Mouse (Mus musculus): ENCODE results near the gene Slc25a13. TPM values are rescaled to one million over a fixed set of nuclear protein-coding genes. Genes with fewer than 3 reads are reported as not detected.

The Slc25a13 gene
- total and polyA plus RNA-seq, 3 experiments, result 45.5 to 146 (median 121) TPM

- H3K4me3 ChIP-seq, result peak overlapping the region; percentile 77
- peaks cover 1% of the 10 kb centered on the region; the same call in 1 of the 2 replicates for H3K27me3 ChIP-seq (ENCODE audit: control insufficient read depth, insufficient read depth, low read length)
- H3K36me3 ChIP-seq (ENCODE audit: control insufficient read depth, insufficient read depth, low read length), result no peaks in the 10 kb centered on the region
- H3K79me2 ChIP-seq (replicated peaks; ENCODE audit: control insufficient read depth, insufficient read depth, low read length), result no peaks in the 10 kb centered on the region
- intact Hi-C loops (cut with DNase I), result loop anchor here (1.0 kb wide), 2 partner anchors 879 to 909 kb away; no protein-coding TSS in a partner anchor
- TF ChIP-seq CTCF (IDR thresholded peaks at IDR 0.05) (peak; percentile 97; the same call in 1 of the 2 replicates), EP300 (IDR thresholded peaks at IDR 0.05; ENCODE audit: insufficient read depth, low read depth, low read length) (peak; percentile 71; the same call in 1 of the 2 replicates), POLR2A (IDR thresholded peaks at IDR 0.05; ENCODE audit: insufficient read depth, low read depth, low read length) (no peak)
- 5% methylated on average over 42 of the region's 42 CpGs for WGBS
- DNase-seq, result peak; percentile 71 to 78
- H3K4me1 ChIP-seq (ENCODE audit: control insufficient read depth, insufficient read depth, low read length), result peaks cover 1% of the 10 kb centered on the region; the same call in 1 of the 2 replicates
- H3K27ac ChIP-seq, result no peak overlapping the region
- peak overlapping the region; percentile 59 for H3K9ac ChIP-seq (ENCODE audit: low read depth, low read length)
These were observed 211.1 kb downstream of the Slc25a13 start for GRCm38 (mm10) chr6:6005762-6006431.

GRCm38 (mm10) chr6:6004756-6005485 lies 212.1 kb downstream of the Slc25a13 start:
- TF ChIP-seq POLR2A (IDR thresholded peaks at IDR 0.05; ENCODE audit: insufficient read depth, low read depth, low read length), result no peak
- TF ChIP-seq EP300 (IDR thresholded peaks at IDR 0.05; ENCODE audit: insufficient read depth, low read depth, low read length), result no peak
- Histone ChIP-seq H3K4me3 (peak overlapping the region; percentile 77), H3K9ac (ENCODE audit: low read depth, low read length) (0 out of 2 replicates have a peak overlapping the region, but pooled peaks have one; percentile 38), H3K79me2 (replicated peaks; ENCODE audit: control insufficient read depth, insufficient read depth, low read length) (no peaks in the 10 kb centered on the region), H3K4me1 (ENCODE audit: control insufficient read depth, insufficient read depth, low read length) (peaks cover 1% of the 10 kb centered on the region; the same call in 1 of the 2 replicates), H3K36me3 (ENCODE audit: control insufficient read depth, insufficient read depth, low read length) (no peaks in the 10 kb centered on the region), H3K27ac (no peak overlapping the region), H3K27me3 (ENCODE audit: control insufficient read depth, insufficient read depth, low read length) (peaks cover 1% of the 10 kb centered on the region; the same call in 1 of the 2 replicates)
- no peak for DNase-seq
- 48% methylated on average over 12 of the region's 12 CpGs for WGBS
- intact Hi-C loops (cut with DNase I), result loop anchor here (1.0 kb wide), 2 partner anchors 880 to 910 kb away; no protein-coding TSS in a partner anchor

GRCm38 (mm10) chr6:6002061-6002460 lies 214.9 kb downstream of the Slc25a13 start:
- H3K27me3 ChIP-seq (ENCODE audit: control insufficient read depth, insufficient read depth, low read length), result peaks cover 1% of the 10 kb centered on the region; the same call in 1 of the 2 replicates
- peaks cover 1% of the 10 kb centered on the region; the same call in 1 of the 2 replicates for H3K4me1 ChIP-seq (ENCODE audit: control insufficient read depth, insufficient read depth, low read length)
- no peaks in the 10 kb centered on the region for H3K79me2 ChIP-seq (replicated peaks; ENCODE audit: control insufficient read depth, insufficient read depth, low read length)
- no peaks in the 10 kb centered on the region for H3K36me3 ChIP-seq (ENCODE audit: control insufficient read depth, insufficient read depth, low read length)
- H3K9ac ChIP-seq (ENCODE audit: low read depth, low read length), result no peak overlapping the region
- intact Hi-C loops (cut with DNase I), result no loop called here
- DNase-seq, result no peak
- WGBS, result 85% methylated on average over 3 of the region's 3 CpGs
- H3K4me3 ChIP-seq, result no peak overlapping the region
- no peak overlapping the region for H3K27ac ChIP-seq
- TF ChIP-seq CTCF (IDR thresholded peaks at IDR 0.05) (no peak), POLR2A (IDR thresholded peaks at IDR 0.05; ENCODE audit: insufficient read depth, low read depth, low read length) (no peak), EP300 (IDR thresholded peaks at IDR 0.05; ENCODE audit: insufficient read depth, low read depth, low read length) (no peak)

GRCm38 (mm10) chr6:5997535-5997934 lies 219.4 kb downstream of the Slc25a13 start:
- no peak overlapping the region for H3K9ac ChIP-seq (ENCODE audit: low read depth, low read length)
- no peaks in the 10 kb centered on the region for H3K36me3 ChIP-seq (ENCODE audit: control insufficient read depth, insufficient read depth, low read length)
- no peak for TF ChIP-seq POLR2A (IDR thresholded peaks at IDR 0.05; ENCODE audit: insufficient read depth, low read depth, low read length)
- TF ChIP-seq EP300 (IDR thresholded peaks at IDR 0.05; ENCODE audit: insufficient read depth, low read depth, low read length), result no peak
- TF ChIP-seq CTCF (IDR thresholded peaks at IDR 0.05), result no peak
- H3K27me3 ChIP-seq (ENCODE audit: control insufficient read depth, insufficient read depth, low read length), result no peaks in the 10 kb centered on the region; the same call in 1 of the 2 replicates
- H3K4me3 ChIP-seq, result no peak overlapping the region
- DNase-seq, result no peak
- intact Hi-C loops (cut with DNase I), result no loop called here
- H3K27ac ChIP-seq, result no peak overlapping the region
- 62% methylated on average over 6 of the region's 6 CpGs for WGBS
- H3K4me1 ChIP-seq (ENCODE audit: control insufficient read depth, insufficient read depth, low read length), result peaks cover 3% of the 10 kb centered on the region
- H3K79me2 ChIP-seq (replicated peaks; ENCODE audit: control insufficient read depth, insufficient read depth, low read length), result no peaks in the 10 kb centered on the region

GRCm38 (mm10) chr6:5993056-5993455 lies 223.9 kb downstream of the Slc25a13 start:
- Histone ChIP-seq H3K79me2 (replicated peaks; ENCODE audit: control insufficient read depth, insufficient read depth, low read length) (no peaks in the 10 kb centered on the region), H3K27me3 (ENCODE audit: control insufficient read depth, insufficient read depth, low read length) (no peaks in the 10 kb centered on the region; the same call in 1 of the 2 replicates), H3K9ac (ENCODE audit: low read depth, low read length) (no peak overlapping the region), H3K36me3 (ENCODE audit: control insufficient read depth, insufficient read depth, low read length) (no peaks in the 10 kb centered on the region), H3K4me1 (ENCODE audit: control insufficient read depth, insufficient read depth, low read length) (peaks cover 5% of the 10 kb centered on the region), H3K4me3 (no peak overlapping the region), H3K27ac (no peak overlapping the region)
- no peak for DNase-seq
- TF ChIP-seq EP300 (IDR thresholded peaks at IDR 0.05; ENCODE audit: insufficient read depth, low read depth, low read length) (no peak), POLR2A (IDR thresholded peaks at IDR 0.05; ENCODE audit: insufficient read depth, low read depth, low read length) (no peak), CTCF (IDR thresholded peaks at IDR 0.05) (no peak)
- intact Hi-C loops (cut with DNase I), result no loop called here
- WGBS, result 31% methylated on average over 7 of the region's 7 CpGs

Measured in heart, adult 2 months (tissue).